Mouse (Mus musculus) limb, embryonic 14.5 days (tissue): ENCODE results near the gene Phex. TPM values are rescaled to one million over a fixed set of nuclear protein-coding genes. Genes with fewer than 3 reads are reported as not detected.

ENCODE experiments used
- ATAC-seq: fragments of 200-750 bp; cut with Nextera tagmentation; 2 replicates; pipeline ENCODE4 v1.8.0; 2017; ENCODE audit warnings: low read depth, moderate number of reproducible peaks, moderate TSS enrichment; ENCODE audit not compliant: low FRiP score
- DNase-seq: peaks from one replicate; pipeline ENCODE4 v3.0.0-alpha.2; 2015; ENCODE audit warnings: low spot score
- H3K27ac ChIP-seq: fragments of 300-500 bp; sonication (generic); replicated peaks from 2 replicates; pipeline ENCODE4 v1.5.1; 2014; ENCODE audit warnings: low read depth, mild to moderate bottlenecking, low read length, moderate library complexity, mixed read lengths
- H3K27me3 ChIP-seq: fragments of 300-500 bp; sonication (generic); 2 replicates; pipeline ENCODE4 v1.6.1; 2014; ENCODE audit warnings: low read length, mixed read lengths; ENCODE audit not compliant: control insufficient read depth, insufficient read depth
- H3K36me3 ChIP-seq: fragments of 300-500 bp; sonication (generic); 2 replicates; pipeline ENCODE4 v1.6.1; 2014; ENCODE audit warnings: mild to moderate bottlenecking, low read length, moderate library complexity, mixed read lengths; ENCODE audit not compliant: control insufficient read depth, insufficient read depth
- H3K4me1 ChIP-seq: fragments of 300-500 bp; sonication (generic); 2 replicates; pipeline ENCODE4 v1.6.1; 2014; ENCODE audit warnings: antibody characterized with exemption, low read length, mixed read lengths; ENCODE audit not compliant: control insufficient read depth, insufficient read depth
- H3K4me2 ChIP-seq: fragments of 300-500 bp; sonication (generic); replicated peaks from 2 replicates; pipeline ENCODE4 v1.6.1; 2014; ENCODE audit warnings: low read depth, mild to moderate bottlenecking, low read length, moderate library complexity; ENCODE audit not compliant: severe bottlenecking
- H3K4me3 ChIP-seq: fragments of 300-500 bp; sonication (generic); replicated peaks from 2 replicates; pipeline ENCODE4 v1.5.1; 2014; ENCODE audit warnings: low read length
- H3K9ac ChIP-seq: fragments of 300-500 bp; sonication (generic); 2 replicates; pipeline ENCODE4 v1.6.1; 2014; ENCODE audit warnings: mild to moderate bottlenecking, low read depth, low read length, moderate library complexity; ENCODE audit not compliant: severe bottlenecking
- H3K9me3 ChIP-seq: fragments of 300-500 bp; sonication (generic); 2 replicates; pipeline ENCODE4 v1.6.1; 2016; ENCODE audit warnings: low read length; ENCODE audit not compliant: control insufficient read depth
- POLR2A ChIP-seq: fragments of 200-500 bp; IDR thresholded peaks from 2 replicates; pipeline ENCODE4 v1.8.0; 2012; ENCODE audit warnings: inconsistent platforms, mild to moderate bottlenecking, moderate library complexity, borderline replicate concordance; ENCODE audit not compliant: insufficient read depth, insufficient read length; ENCODE audit errors: extremely low read depth
- WGBS: fragments of 180-500 bp; shearing (Covaris S2); extraction: QIAGEN DNeasy Blood & Tissue Kit; methylation state at CpG from one replicate; pipeline ENCODE4 v1.1.7; 2014; 5-methylcytosine and 5-hydroxymethylcytosine counted together
- polyA plus RNA-seq, 2 experiments: library from polyadenylated mRNA; depleted of rRNA in 1 of 2; stranded (reverse) in 1 of 2; unstranded in 1 of 2; fragments of >200 nt; fragmentation: Nextera tagmentation in 1 of 2; extraction: Ambion mirVana in 1 of 2; gene quantifications; 2 replicates each; pipeline versions ENCODE4 v1.2.1 to v1.2.3; 2012 to 2014

The Phex gene
- polyA plus RNA-seq, 2 experiments, result 7.0 to 7.8 TPM

DNA sequence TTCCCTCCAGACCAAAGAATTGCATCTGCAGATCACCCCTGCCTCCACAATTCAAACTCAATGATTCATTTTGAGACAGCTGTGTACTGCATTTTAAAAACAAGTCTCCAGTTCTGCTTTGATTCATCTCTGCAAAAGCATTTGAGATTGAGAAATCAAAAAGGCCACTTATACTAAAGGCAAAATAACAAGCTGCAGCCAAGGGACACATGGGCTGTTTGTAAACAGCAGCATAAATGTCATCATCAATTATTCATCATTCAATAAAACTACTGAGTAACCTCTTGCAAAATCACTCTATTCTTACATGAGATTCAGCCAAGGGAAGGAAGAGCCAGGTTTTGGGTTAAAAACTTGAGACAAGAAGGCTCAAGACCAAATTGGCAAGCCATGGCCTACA lies 122.7 kb downstream of the Phex start:
- no peak overlapping the region for H3K4me2 ChIP-seq
- no peaks in the 10 kb centered on the region for H3K4me1 ChIP-seq
- no peak overlapping the region for H3K4me3 ChIP-seq
- H3K36me3 ChIP-seq, result no peaks in the 10 kb centered on the region
- no peak for TF ChIP-seq POLR2A
- DNase-seq (no peak), ATAC-seq (no peak)
- H3K27me3 ChIP-seq, result no peaks in the 10 kb centered on the region
- H3K27ac ChIP-seq, result no peak overlapping the region
- no peak overlapping the region for H3K9ac ChIP-seq
- H3K9me3 ChIP-seq, result no peaks in the 10 kb centered on the region

- no peaks in the 10 kb centered on the region for H3K36me3 ChIP-seq
- TF ChIP-seq POLR2A, result no peak
- H3K9me3 ChIP-seq, result no peaks in the 10 kb centered on the region
- H3K4me2 ChIP-seq, result no peak overlapping the region
- ATAC-seq, result no peak
- H3K27ac ChIP-seq, result no peak overlapping the region
- no peak for DNase-seq
- H3K4me1 ChIP-seq, result no peaks in the 10 kb centered on the region
- no peaks in the 10 kb centered on the region for H3K27me3 ChIP-seq
- H3K4me3 ChIP-seq, result no peak overlapping the region
- no peak overlapping the region for H3K9ac ChIP-seq
- 66% methylated on average over 1 of the region's 1 CpGs for WGBS
Observed at GRCm38 (mm10) chrX:157276581-157276980, 138.5 kb downstream of the Phex start.

- TF ChIP-seq POLR2A, result no peak
- H3K9me3 ChIP-seq, result no peaks in the 10 kb centered on the region
- no peak for DNase-seq
Observed at GRCm38 (mm10) chrX:157273291-157273690, 141.8 kb downstream of the Phex start.

GRCm38 (mm10) chrX:157271609-157272008 lies 143.5 kb downstream of the Phex start:
- no peaks in the 10 kb centered on the region for H3K9me3 ChIP-seq
- no peaks in the 10 kb centered on the region for H3K4me1 ChIP-seq
- no peak for TF ChIP-seq POLR2A
- DNase-seq (no peak), ATAC-seq (no peak)
- no peak overlapping the region for H3K9ac ChIP-seq
- H3K4me3 ChIP-seq, result no peak overlapping the region
- 67% methylated on average over 3 of the region's 3 CpGs for WGBS
- H3K27ac ChIP-seq, result no peak overlapping the region
- no peak overlapping the region for H3K4me2 ChIP-seq
- H3K36me3 ChIP-seq, result no peaks in the 10 kb centered on the region
- no peaks in the 10 kb centered on the region for H3K27me3 ChIP-seq

More at GRCm38 (mm10) chrX:157273291-157273690, 141.8 kb downstream of the Phex start:
- Histone ChIP-seq H3K4me3 (no peak overlapping the region), H3K27me3 (no peaks in the 10 kb centered on the region), H3K36me3 (no peaks in the 10 kb centered on the region), H3K4me1 (no peaks in the 10 kb centered on the region), H3K4me2 (no peak overlapping the region), H3K9ac (no peak overlapping the region), H3K27ac (no peak overlapping the region)
- 74% methylated on average over 3 of the region's 3 CpGs for WGBS
- ATAC-seq, result no peak

GRCm38 (mm10) chrX:157269726-157270305 lies 145.3 kb downstream of the Phex start:
- WGBS, result 64% methylated on average over 5 of the region's 5 CpGs
- DNase-seq, result no peak
- H3K4me2 ChIP-seq, result no peak overlapping the region
- TF ChIP-seq POLR2A, result no peak
- H3K4me3 ChIP-seq, result no peak overlapping the region
- no peaks in the 10 kb centered on the region for H3K27me3 ChIP-seq
- H3K4me1 ChIP-seq, result no peaks in the 10 kb centered on the region
- no peak overlapping the region for H3K27ac ChIP-seq
- ATAC-seq, result no peak
- no peaks in the 10 kb centered on the region for H3K36me3 ChIP-seq
- no peaks in the 10 kb centered on the region for H3K9me3 ChIP-seq
- H3K9ac ChIP-seq, result no peak overlapping the region

DNA sequence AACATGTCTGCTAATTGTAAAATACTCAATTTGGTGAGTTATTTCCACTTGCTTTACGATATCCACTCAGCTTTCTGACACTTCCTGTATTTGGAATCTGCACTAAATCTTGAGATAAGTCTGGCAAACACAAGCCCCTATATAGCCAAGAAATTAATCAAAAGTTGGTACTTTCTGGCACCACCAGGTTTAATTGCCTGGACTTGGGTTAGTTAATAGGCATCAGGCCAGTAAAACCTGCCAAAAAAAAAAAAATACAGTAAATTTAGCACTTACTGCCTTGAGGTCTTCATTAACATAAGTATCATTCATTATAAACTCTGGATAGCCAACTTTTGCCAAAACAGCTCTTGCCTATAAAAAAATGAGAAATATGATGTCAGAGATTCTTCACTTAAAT lies 147.0 kb downstream of the Phex start:
- whole genome bisulfite sequencing, result 69% methylated on average over 1 of the region's 1 CpGs
- Histone ChIP-seq H3K9me3 (no peaks in the 10 kb centered on the region), H3K4me1 (no peaks in the 10 kb centered on the region), H3K9ac (no peak overlapping the region), H3K4me2 (no peak overlapping the region), H3K27ac (no peak overlapping the region), H3K4me3 (no peak overlapping the region), H3K36me3 (no peaks in the 10 kb centered on the region), H3K27me3 (no peaks in the 10 kb centered on the region)
- no peak for ATAC-seq
- DNase-seq, result no peak
- TF ChIP-seq POLR2A, result no peak
